Mouse (Mus musculus) forebrain, embryonic 10.5 days (tissue): ENCODE data around the gene Ltc4s. TPM values are rescaled to one million over a fixed set of nuclear protein-coding genes. Genes with fewer than 3 reads are reported as not detected.
A peak's percentile ranks its signal among the peaks of the same experiment; 100 is the strongest.

ENCODE experiments used
- DNase-seq: peaks from one replicate; pipeline ENCODE4 v3.0.0-alpha.2; 2017; ENCODE audit warnings: low spot score; ENCODE audit errors: extremely low spot score
- H3K27ac ChIP-seq: fragments of 300-500 bp; sonication (generic); 2 replicates; pipeline ENCODE4 v1.5.1; 2016; ENCODE audit warnings: mild to moderate bottlenecking
- H3K27me3 ChIP-seq: fragments of 300-500 bp; sonication (generic); 2 replicates; pipeline ENCODE4 v1.6.1; 2016; ENCODE audit warnings: mild to moderate bottlenecking; ENCODE audit not compliant: poor library complexity, severe bottlenecking
- H3K36me3 ChIP-seq: fragments of 300-500 bp; sonication (generic); replicated peaks from 2 replicates; pipeline ENCODE4 v1.6.1; 2016; ENCODE audit warnings: mild to moderate bottlenecking, moderate library complexity
- H3K4me1 ChIP-seq: fragments of 300-500 bp; sonication (generic); 2 replicates; pipeline ENCODE4 v1.6.1; 2016
- H3K4me3 ChIP-seq: fragments of 300-500 bp; sonication (generic); 2 replicates; pipeline ENCODE4 v1.5.1; 2016; ENCODE audit warnings: mild to moderate bottlenecking, moderate library complexity
- H3K9me3 ChIP-seq: fragments of 300-500 bp; sonication (generic); 2 replicates; pipeline ENCODE4 v1.6.1; 2016; ENCODE audit warnings: mild to moderate bottlenecking, moderate library complexity
- WGBS: fragments of 180-500 bp; shearing (Covaris S2); methylation state at CpG from one replicate; pipeline ENCODE4 v1.1.7; 2016; 5-methylcytosine and 5-hydroxymethylcytosine counted together
- polyA plus RNA-seq: library from polyadenylated mRNA; unstranded; fragments of >200 nt; fragmentation: Nextera tagmentation; extraction: Ambion mirVana; gene quantifications from 2 replicates; pipeline ENCODE4 v1.2.1, GENCODE M21; 2016

Gene Ltc4s
- polyA plus RNA-seq, 1 experiment from 2014 or later, result 1.1 TPM

DNA sequence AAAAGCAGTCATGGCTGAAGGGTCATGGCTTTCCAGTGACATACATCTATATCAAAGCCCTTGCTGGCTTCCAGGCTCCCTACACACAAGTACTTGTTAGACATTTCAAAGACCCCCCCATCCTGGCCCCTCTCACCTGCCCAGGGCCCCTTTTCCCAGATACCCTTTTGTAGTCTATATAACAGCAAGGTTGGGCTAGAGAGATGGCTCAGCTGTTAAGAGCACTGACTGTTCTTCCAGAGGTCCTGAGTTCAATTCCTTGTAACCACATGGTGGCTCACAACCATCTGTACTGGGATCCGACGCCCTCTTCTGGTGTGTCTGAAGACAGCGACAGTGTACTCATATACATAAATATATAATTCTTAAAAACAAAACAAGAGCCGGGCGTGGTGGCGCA lies 23.8 kb downstream of the Ltc4s start:
- H3K4me3 ChIP-seq, result no peak overlapping the region
- WGBS, result 95% methylated on average over 6 of the region's 6 CpGs
- DNase-seq, result no peak

DNA sequence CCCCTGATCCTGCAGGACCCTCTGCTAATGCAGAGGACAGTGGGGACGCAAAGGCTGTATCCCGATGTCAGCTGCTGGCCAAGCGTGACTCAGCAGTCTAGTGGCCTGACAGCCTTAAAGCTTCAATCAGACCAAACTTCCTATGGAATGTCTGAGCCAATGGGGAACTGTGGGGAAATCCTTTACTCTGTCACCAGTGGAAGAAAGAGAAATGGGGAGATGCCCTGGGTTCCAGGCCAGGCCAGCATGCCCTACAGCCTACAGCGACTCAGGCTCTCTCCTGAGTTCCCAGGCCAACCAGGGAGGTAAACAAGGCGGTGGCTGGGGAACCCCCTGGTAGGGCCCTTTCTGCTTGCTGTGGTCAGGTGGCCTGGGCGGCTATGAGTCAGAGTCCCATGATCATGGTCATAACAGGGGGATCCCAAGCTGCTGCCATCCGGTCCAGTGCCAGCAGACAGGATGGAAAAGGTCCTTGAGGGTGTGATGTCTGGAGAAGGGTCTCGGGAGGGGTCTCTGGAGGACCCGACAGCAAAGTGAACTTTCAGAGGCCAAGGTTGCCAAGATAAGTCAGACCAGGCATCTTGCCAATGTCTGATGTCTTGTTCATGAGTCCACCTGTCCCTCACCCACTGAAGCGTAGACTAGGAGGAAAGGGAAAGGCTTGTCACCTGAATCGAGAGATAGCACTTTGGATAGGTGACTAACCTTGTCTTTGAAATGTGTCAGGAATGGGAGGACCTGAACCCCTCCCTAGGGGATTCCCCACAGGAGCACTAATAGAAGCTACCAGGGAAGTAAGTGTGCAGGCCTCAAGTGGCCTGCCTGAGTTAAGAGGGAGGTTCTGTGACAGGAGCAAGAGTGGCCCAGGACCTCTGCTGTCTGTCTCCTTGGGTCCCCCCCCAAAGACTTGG lies 25.3 kb downstream of the Ltc4s start:
- Histone ChIP-seq H3K27me3 (no peaks in the 10 kb centered on the region), H3K36me3 (peaks cover 6% of the 10 kb centered on the region), H3K9me3 (no peaks in the 10 kb centered on the region), H3K27ac (peak overlapping the region; percentile 30; the same call in 1 of the 2 replicates), H3K4me3 (no peak overlapping the region), H3K4me1 (peaks cover 52% of the 10 kb centered on the region)
- 75% methylated on average over 11 of the region's 11 CpGs for WGBS
- DNase-seq, result no peak

More for the DNA sequence above, 23.8 kb downstream of the Ltc4s start:
- Histone ChIP-seq H3K27me3 (no peaks in the 10 kb centered on the region), H3K36me3 (no peaks in the 10 kb centered on the region), H3K4me1 (peaks cover 46% of the 10 kb centered on the region), H3K27ac (no peak overlapping the region), H3K9me3 (no peaks in the 10 kb centered on the region)

DNA sequence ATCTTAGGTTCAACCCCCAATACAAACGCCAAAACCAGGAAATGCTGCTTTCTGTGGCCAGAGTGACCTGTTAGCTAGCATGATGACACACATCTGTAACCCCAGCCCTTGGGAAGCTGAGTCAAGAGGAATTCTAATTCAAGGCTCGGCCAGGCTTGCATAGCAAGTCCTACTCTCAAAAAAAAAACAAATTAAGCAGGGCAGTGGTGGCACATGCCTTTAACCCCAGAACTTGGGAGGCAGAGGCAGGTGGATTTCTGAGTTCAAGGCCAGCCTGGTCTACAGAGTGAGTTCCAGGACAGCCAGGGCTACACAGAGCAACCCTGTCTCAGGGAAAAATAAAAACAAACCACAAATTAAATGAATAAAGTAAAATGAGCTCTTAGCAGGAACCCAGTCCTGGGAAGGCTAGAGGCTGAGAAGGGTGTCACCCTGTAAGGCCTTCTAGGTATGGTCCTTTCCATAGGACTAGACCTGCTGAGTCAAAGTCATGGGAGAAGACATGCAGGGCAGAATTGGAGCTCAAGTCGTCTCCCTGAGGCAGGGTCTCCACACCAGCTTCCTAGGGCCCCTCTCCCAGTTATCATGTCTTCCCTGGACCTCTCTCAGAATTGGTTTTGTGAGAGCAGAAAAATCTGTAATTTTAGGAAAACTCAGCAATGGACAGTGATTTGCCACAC lies 26.2 kb downstream of the Ltc4s start:
- H3K36me3 ChIP-seq, result peaks cover 14% of the 10 kb centered on the region
- peaks cover 48% of the 10 kb centered on the region for H3K4me1 ChIP-seq
- H3K4me3 ChIP-seq, result no peak overlapping the region
- DNase-seq, result no peak
- H3K27me3 ChIP-seq, result no peaks in the 10 kb centered on the region
- 0 out of 2 replicates have a peak overlapping the region, but pooled peaks have one; percentile 30 for H3K27ac ChIP-seq
- WGBS, result 74% methylated on average over 3 of the region's 3 CpGs
- no peaks in the 10 kb centered on the region for H3K9me3 ChIP-seq

DNA sequence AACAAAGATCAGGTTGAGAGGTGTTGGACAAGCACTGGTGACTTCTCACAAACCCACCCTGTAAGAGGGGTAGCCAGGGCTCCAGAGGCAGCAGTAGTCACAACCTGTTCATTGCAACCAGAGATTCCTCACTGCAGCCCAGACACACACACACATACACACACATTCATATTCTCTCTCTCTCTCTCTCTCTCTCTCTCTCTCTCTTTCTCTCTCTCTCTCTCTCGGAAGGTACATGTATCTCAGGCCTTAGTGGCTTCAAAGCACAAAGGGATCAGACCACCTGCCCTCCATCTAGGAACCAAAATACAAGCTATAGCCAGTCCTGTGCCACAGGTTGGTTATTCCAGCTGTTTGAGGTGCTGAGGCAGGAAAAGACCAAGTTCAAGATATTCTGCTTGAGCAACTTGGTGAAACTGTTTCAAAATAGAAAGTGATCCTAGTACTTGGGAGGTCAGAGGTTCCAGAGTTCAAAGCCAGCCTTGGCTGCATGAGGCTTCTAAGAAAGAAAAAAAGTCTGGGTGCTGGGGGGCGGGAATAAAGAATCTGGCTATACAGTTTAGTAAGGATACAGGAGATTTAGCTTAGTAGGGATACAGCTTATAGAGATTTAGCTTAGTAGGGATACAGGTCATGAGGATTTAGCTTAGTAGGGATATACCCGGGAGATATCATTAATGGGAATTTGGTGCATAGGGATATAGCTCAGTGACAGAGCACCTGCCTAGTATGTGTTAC lies 26.9 kb downstream of the Ltc4s start:
- H3K4me3 ChIP-seq, result peak overlapping the region; percentile 97
- no peaks in the 10 kb centered on the region for H3K27me3 ChIP-seq
- no peaks in the 10 kb centered on the region for H3K9me3 ChIP-seq
- WGBS, result 89% methylated on average over 3 of the region's 3 CpGs
- H3K27ac ChIP-seq, result peak overlapping the region; percentile 95; the same call in 1 of the 2 replicates
- peaks cover 22% of the 10 kb centered on the region for H3K36me3 ChIP-seq
- H3K4me1 ChIP-seq, result peaks cover 41% of the 10 kb centered on the region
- no peak for DNase-seq

DNA sequence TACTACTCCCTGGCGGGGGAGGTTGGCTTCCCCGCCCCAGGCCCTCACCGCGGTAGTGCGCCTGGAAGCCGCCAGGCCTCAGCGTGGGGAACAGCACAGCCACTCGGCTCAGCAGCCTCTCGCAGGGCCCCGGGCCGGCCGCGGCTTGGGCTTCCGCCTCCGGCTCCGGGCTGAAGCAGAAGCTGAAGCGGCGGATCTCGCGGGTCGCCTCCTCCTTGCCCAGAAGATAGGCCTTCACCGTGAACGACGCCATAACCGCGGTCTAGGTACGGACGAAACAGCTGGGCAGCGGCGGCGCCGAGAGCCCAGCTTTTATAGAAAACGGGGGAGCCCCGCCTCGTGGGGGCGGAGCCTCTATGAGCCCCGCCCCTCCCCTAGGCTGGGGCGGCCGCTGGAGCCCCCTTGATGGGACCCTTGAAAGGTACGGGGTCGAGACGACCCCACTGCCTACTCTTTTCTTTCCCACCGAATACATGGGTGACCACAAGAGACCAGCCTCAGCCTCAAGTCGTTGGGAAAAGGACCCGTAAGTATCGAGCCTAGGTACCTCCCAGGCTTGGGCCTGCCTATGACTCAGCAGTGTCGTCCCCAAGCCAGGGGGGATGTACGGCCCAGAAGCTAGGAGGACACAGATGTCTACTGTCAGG lies 27.8 kb downstream of the Ltc4s start, which contains the start of the genes Sqstm1 and Mgat4b:
Gene Sqstm1 (minus strand): TSS at position 323 of the 647 bp plus-strand sequence.
Gene Mgat4b (plus strand): TSS at position 386 of the 647 bp plus-strand sequence.
- WGBS, result under 1% methylated on average over 48 of the region's 48 CpGs
- Histone ChIP-seq H3K4me1 (peaks cover 32% of the 10 kb centered on the region), H3K9me3 (no peaks in the 10 kb centered on the region), H3K27me3 (no peaks in the 10 kb centered on the region), H3K4me3 (peak within 1 kb of the TSS; percentile 97), H3K27ac (peak within 1 kb of the TSS; percentile 95), H3K36me3 (peaks cover 30% of the 10 kb centered on the region)
- peak; percentile 81 for DNase-seq

DNA sequence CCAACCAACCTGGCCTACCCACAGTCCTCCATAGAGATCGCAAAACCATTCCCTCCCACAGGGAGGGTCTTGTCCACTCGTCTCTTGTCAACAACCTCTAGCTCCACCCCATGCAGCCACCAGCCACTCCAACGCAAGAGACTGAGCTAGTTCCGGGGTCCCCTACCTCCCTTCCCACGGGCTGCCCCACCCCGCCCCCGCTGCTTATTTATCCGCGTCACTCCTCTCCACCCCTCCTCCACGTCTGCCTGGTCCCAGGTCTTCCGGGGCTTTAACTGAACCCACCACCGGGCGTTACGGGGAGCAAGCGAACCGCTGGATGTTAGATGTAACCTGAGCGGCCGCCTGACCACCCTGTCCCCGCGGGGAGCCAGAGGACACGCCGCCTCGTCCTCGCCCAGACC lies 28.3 kb downstream of the Ltc4s start:
- Histone ChIP-seq H3K27ac (peak overlapping the region; percentile 95), H3K4me1 (peaks cover 27% of the 10 kb centered on the region), H3K27me3 (no peaks in the 10 kb centered on the region), H3K36me3 (peaks cover 35% of the 10 kb centered on the region), H3K9me3 (no peaks in the 10 kb centered on the region), H3K4me3 (peak overlapping the region; percentile 97)
- DNase-seq, result peak; percentile 88
- under 1% methylated on average over 24 of the region's 24 CpGs for WGBS

DNA sequence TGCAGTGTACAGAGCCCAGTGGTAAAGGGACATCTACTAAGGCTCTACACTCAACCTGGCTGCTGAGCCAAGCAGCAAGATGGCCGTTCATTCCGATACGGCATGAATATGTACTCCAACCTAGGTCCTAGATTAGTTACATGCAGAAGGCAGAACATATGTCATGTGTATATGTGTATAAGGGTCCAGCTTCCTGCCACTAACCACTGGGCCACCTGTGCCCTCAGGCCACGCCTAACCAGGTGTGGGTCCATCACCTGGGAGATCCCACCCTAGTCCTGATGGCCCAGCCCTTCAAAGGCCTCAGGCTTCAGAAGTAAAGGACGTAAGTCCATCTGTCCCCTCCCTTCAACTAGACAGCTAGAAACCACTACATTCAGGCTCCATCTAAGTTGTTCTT lies 30.4 kb downstream of the Ltc4s start:
- Histone ChIP-seq H3K27me3 (no peaks in the 10 kb centered on the region), H3K9me3 (no peaks in the 10 kb centered on the region)

DNA sequence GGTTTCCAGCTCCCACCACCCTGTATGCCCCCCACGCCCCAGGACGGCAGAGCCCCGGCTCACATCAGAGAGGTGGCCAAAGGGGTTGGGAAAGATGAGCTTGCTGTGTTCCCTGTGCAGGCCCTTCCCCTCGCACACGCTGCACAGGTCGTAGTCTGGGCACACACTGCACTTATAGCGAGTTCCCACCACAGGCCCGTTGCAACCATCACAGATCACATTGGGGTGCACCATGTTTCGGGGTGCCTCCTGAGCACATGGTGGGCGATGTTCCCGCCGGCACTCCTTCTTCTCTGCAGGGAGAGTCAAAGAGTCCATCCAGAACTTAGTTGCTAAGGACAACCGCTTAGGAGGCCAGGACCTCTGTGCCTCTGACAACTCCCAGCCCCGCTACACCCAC lies 31.1 kb downstream of the Ltc4s start:
- no peaks in the 10 kb centered on the region for H3K9me3 ChIP-seq
- peaks cover 62% of the 10 kb centered on the region for H3K36me3 ChIP-seq
- 95% methylated on average over 14 of the region's 14 CpGs for WGBS
- H3K27ac ChIP-seq, result no peak overlapping the region
- peaks cover 20% of the 10 kb centered on the region for H3K4me1 ChIP-seq
- no peak for DNase-seq
- H3K27me3 ChIP-seq, result no peaks in the 10 kb centered on the region
- no peak overlapping the region for H3K4me3 ChIP-seq

More for the DNA sequence above, 30.4 kb downstream of the Ltc4s start:
- no peak for DNase-seq
- H3K4me1 ChIP-seq, result peaks cover 25% of the 10 kb centered on the region
- WGBS, result 93% methylated on average over 5 of the region's 5 CpGs
- no peak overlapping the region for H3K4me3 ChIP-seq
- peaks cover 55% of the 10 kb centered on the region for H3K36me3 ChIP-seq
- no peak overlapping the region for H3K27ac ChIP-seq

DNA sequence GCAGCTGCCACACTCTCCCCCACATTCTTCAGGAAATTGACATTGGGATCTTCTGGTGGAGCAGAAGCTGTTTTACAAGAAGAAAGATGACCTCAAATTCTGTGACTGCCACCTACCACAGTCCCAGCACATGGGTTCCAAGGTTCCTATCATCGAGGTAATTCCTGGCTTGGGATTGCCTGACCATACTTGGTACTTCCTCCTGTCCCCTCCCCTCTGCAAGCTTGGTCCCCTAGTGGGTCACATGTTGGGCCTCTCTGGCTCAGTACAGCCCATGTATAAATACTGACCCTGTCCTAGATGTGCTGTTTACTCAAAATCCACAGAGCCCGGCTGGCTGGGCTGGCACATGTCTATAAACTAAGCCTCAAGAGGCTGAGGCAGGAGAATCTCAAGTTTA lies 32.4 kb downstream of the Ltc4s start:
- WGBS, result 96% methylated on average over 2 of the region's 2 CpGs
- no peak overlapping the region for H3K4me3 ChIP-seq

DNA sequence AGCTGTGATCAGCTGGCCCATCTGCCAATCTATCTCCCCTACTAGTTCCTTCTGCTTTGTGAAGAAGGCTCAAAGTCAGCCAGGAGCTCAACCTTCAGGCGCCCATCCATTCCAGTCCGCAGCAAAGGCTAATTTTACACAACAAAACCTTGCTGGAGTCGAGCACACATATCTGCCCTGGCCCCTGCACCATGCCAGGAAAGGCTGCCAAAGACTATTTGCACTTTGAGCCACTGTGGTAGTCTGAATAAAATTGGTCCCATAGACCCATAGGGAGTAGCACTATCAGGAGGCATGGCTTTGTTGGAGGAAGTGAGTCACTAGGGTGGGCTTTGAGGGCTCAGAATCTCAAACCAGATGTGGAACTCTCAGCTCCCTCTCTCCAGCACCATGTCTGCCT lies 33.0 kb downstream of the Ltc4s start:
- Histone ChIP-seq H3K27ac (no peak overlapping the region), H3K27me3 (no peaks in the 10 kb centered on the region), H3K36me3 (peaks cover 81% of the 10 kb centered on the region), H3K9me3 (no peaks in the 10 kb centered on the region), H3K4me3 (no peak overlapping the region), H3K4me1 (peaks cover 12% of the 10 kb centered on the region; the same call in 1 of the 2 replicates)
- 93% methylated on average over 3 of the region's 3 CpGs for WGBS
- no peak for DNase-seq

More for the DNA sequence above, 32.4 kb downstream of the Ltc4s start:
- Histone ChIP-seq H3K4me1 (peaks cover 16% of the 10 kb centered on the region), H3K27me3 (no peaks in the 10 kb centered on the region), H3K27ac (no peak overlapping the region), H3K9me3 (no peaks in the 10 kb centered on the region), H3K36me3 (peaks cover 75% of the 10 kb centered on the region)
- no peak for DNase-seq

DNA sequence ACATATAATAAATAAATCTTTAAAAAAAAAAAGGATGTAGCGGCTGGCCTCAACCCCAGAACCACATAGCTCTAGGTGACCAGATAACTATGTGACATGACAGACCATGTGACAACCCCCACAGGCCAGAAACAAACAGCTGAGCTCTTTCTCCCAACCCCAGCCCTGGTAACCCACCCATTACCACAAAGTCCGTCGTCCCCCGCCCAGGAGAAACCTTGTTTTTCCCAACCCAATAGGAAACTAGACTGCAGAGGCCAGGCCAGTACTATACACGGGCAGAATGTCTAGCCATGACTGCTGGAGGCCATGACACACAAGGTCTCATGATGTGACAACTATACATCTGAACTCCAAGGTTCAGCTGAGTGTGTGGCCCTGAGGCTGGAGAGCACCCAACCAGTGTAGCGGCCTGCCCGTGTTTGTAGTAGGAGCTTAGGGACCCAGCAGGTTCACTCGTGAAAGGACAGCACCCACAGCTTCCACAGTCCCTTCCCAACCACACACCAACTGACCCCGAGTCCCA lies 35.1 kb downstream of the Ltc4s start:
- Histone ChIP-seq H3K27me3 (no peaks in the 10 kb centered on the region), H3K36me3 (peaks cover 95% of the 10 kb centered on the region), H3K27ac (no peak overlapping the region), H3K4me1 (no peaks in the 10 kb centered on the region), H3K9me3 (no peaks in the 10 kb centered on the region), H3K4me3 (no peak overlapping the region)
- no peak for DNase-seq
- WGBS, result 93% methylated on average over 9 of the region's 9 CpGs

DNA sequence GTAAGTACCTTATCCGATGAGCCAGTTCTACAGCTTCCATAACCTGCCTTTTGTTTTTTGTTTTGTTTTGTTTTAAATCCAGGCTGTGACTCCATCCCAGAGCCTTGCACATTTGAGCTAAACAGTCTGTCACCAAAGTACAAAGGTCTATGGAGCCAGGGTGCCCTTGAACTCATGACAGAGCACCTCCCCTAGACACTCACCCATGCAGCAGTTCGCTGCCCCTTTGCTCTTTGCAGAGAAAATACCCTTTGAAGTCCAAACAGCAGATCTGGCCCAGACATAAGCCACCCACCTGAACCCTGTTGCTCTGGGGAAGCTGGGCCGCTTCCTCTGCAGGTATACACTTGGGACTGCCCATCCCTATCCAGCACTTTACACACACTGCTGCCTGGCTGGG lies 36.8 kb downstream of the Ltc4s start:
- 89% methylated on average over 3 of the region's 3 CpGs for WGBS
- DNase-seq, result no peak
- H3K27me3 ChIP-seq, result no peaks in the 10 kb centered on the region
- H3K36me3 ChIP-seq, result peaks cover 98% of the 10 kb centered on the region
- H3K27ac ChIP-seq, result no peak overlapping the region
- no peaks in the 10 kb centered on the region for H3K4me1 ChIP-seq
- no peak overlapping the region for H3K4me3 ChIP-seq
- H3K9me3 ChIP-seq, result no peaks in the 10 kb centered on the region
